Mouse (Mus musculus) 3134 (cell line): ENCODE measurements around the gene Dars.
A peak's percentile ranks its signal among the peaks of the same experiment; 100 is the strongest.

Source experiments
- DNase-seq: peaks from one replicate; pipeline ENCODE4 v3.0.0-alpha.2; 2011; ENCODE audit warnings: low spot score; ENCODE audit not compliant: insufficient read length; ENCODE audit errors: extremely low read depth

The Dars gene

GRCm38 (mm10) chr1:128424928-128425327 lies 7.8 kb upstream of the Dars start:
- DNase-seq, result no peak

GRCm38 (mm10) chr1:128417533-128417888 lies 343 bp upstream of the Dars start:
- no peak for DNase-seq

GRCm38 (mm10) chr1:128411141-128411540 lies 6.0 kb downstream of the Dars start:
- no peak for DNase-seq

GRCm38 (mm10) chr1:128406846-128407245 lies 10.3 kb downstream of the Dars start:
- DNase-seq, result no peak

GRCm38 (mm10) chr1:128405675-128406074 lies 11.5 kb downstream of the Dars start:
- no peak for DNase-seq

- no peak for DNase-seq
Measured at GRCm38 (mm10) chr1:128405041-128405481, 12.1 kb downstream of the Dars start.

GRCm38 (mm10) chr1:128400926-128401325 lies 16.2 kb downstream of the Dars start:
- no peak for DNase-seq

GRCm38 (mm10) chr1:128399941-128400915 lies 16.9 kb downstream of the Dars start:
- no peak for DNase-seq

- DNase-seq, result peak; percentile 58
Measured at GRCm38 (mm10) chr1:128398738-128399445, 18.3 kb downstream of the Dars start.

GRCm38 (mm10) chr1:128394657-128395056 lies 22.5 kb downstream of the Dars start:
- DNase-seq, result no peak

- DNase-seq, result no peak
Measured at GRCm38 (mm10) chr1:128392382-128392781, 24.8 kb downstream of the Dars start.

GRCm38 (mm10) chr1:128386487-128386886 lies 30.7 kb downstream of the Dars start:
- no peak for DNase-seq

- DNase-seq, result no peak
Measured at GRCm38 (mm10) chr1:128376841-128377240, 40.3 kb downstream of the Dars start.

GRCm38 (mm10) chr1:128372143-128372860 lies 44.9 kb downstream of the Dars start:
- DNase-seq, result no peak

- DNase-seq, result no peak
Measured at GRCm38 (mm10) chr1:128368732-128369441, 48.3 kb downstream of the Dars start.

GRCm38 (mm10) chr1:128360601-128361000 lies 56.6 kb downstream of the Dars start:
- no peak for DNase-seq

GRCm38 (mm10) chr1:128359554-128360376 lies 57.4 kb downstream of the Dars start, which contains the start of gene Mcm6:
TSS of gene Mcm6 (minus strand) at chr1:128359664.
- peak; percentile 99 for DNase-seq

- no peak for DNase-seq
Measured at GRCm38 (mm10) chr1:128358916-128359553, 58.1 kb downstream of the Dars start.

- no peak for DNase-seq
Measured at GRCm38 (mm10) chr1:128358276-128358675, 58.9 kb downstream of the Dars start.
